Mouse (Mus musculus): Measurements from ENCODE around the gene Bcl2l1. TPM values are rescaled to one million over a fixed set of nuclear protein-coding genes. Genes with fewer than 3 reads are reported as not detected.

The Bcl2l1 gene
- total and polyA plus RNA-seq, 3 experiments: 48.1 to 102 (median 51.9) TPM

- Histone ChIP-seq H3K27me3 (ENCODE audit: control insufficient read depth, insufficient read depth, low read length) (no peaks in the 10 kb centered on the region), H3K4me1 (ENCODE audit: control insufficient read depth, insufficient read depth, low read length) (peaks cover 10% of the 10 kb centered on the region), H3K79me2 (replicated peaks; ENCODE audit: control insufficient read depth, insufficient read depth, low read length) (no peaks in the 10 kb centered on the region), H3K27ac (peak overlapping the region; percentile 90), H3K9ac (ENCODE audit: low read depth, low read length) (no peak overlapping the region; the same call in 1 of the 2 replicates), H3K36me3 (ENCODE audit: control insufficient read depth, insufficient read depth, low read length) (no peaks in the 10 kb centered on the region; the same call in 1 of the 2 replicates), H3K4me3 (no peak overlapping the region)
- no peak for DNase-seq
- 86% methylated on average over 5 of the region's 5 CpGs for WGBS
- intact Hi-C loops (cut with DNase I): no loop called here
- TF ChIP-seq CTCF (IDR thresholded peaks at IDR 0.05) (no peak), EP300 (IDR thresholded peaks at IDR 0.05; ENCODE audit: insufficient read depth, low read depth, low read length) (no peak), POLR2A (IDR thresholded peaks at IDR 0.05; ENCODE audit: insufficient read depth, low read depth, low read length) (no peak)
Measured at GRCm38 (mm10) chr2:152740490-152740889, 91.0 kb downstream of the Bcl2l1 start.

- WGBS: 28% methylated on average over 3 of the region's 3 CpGs
- H3K4me1 ChIP-seq (ENCODE audit: control insufficient read depth, insufficient read depth, low read length): peaks cover 10% of the 10 kb centered on the region
- H3K27me3 ChIP-seq (ENCODE audit: control insufficient read depth, insufficient read depth, low read length): no peaks in the 10 kb centered on the region
- peak overlapping the region; percentile 90 for H3K27ac ChIP-seq
- no peaks in the 10 kb centered on the region for H3K79me2 ChIP-seq (replicated peaks; ENCODE audit: control insufficient read depth, insufficient read depth, low read length)
- no peaks in the 10 kb centered on the region; the same call in 1 of the 2 replicates for H3K36me3 ChIP-seq (ENCODE audit: control insufficient read depth, insufficient read depth, low read length)
- TF ChIP-seq EP300 (IDR thresholded peaks at IDR 0.05; ENCODE audit: insufficient read depth, low read depth, low read length): no peak; the same call in 1 of the 2 replicates
- TF ChIP-seq CTCF (IDR thresholded peaks at IDR 0.05): no peak
- TF ChIP-seq POLR2A (IDR thresholded peaks at IDR 0.05; ENCODE audit: insufficient read depth, low read depth, low read length): peak; percentile 56; the same call in 1 of the 2 replicates
- no peak overlapping the region for H3K4me3 ChIP-seq
- H3K9ac ChIP-seq (ENCODE audit: low read depth, low read length): peak overlapping the region; percentile 55
- no peak for DNase-seq
- intact Hi-C loops (cut with DNase I): loop anchor here (1.0 to 2.0 kb wide), 4 partner anchors 33 to 90 kb away; no protein-coding TSS in a partner anchor
Measured at GRCm38 (mm10) chr2:152739842-152740260, 91.7 kb downstream of the Bcl2l1 start.

GRCm38 (mm10) chr2:152739031-152739841 lies 92.3 kb downstream of the Bcl2l1 start:
- DNase-seq: peak; percentile 88 to 90
- peak overlapping the region; percentile 90 for H3K27ac ChIP-seq
- TF ChIP-seq POLR2A (IDR thresholded peaks at IDR 0.05; ENCODE audit: insufficient read depth, low read depth, low read length) (peak; percentile 69), CTCF (IDR thresholded peaks at IDR 0.05) (no peak), EP300 (IDR thresholded peaks at IDR 0.05; ENCODE audit: insufficient read depth, low read depth, low read length) (peak; percentile 82; the same call in 1 of the 2 replicates)
- WGBS: 6% methylated on average over 35 of the region's 36 CpGs
- H3K9ac ChIP-seq (ENCODE audit: low read depth, low read length): peak overlapping the region; percentile 55
- peaks cover 12% of the 10 kb centered on the region for H3K4me1 ChIP-seq (ENCODE audit: control insufficient read depth, insufficient read depth, low read length)
- no peaks in the 10 kb centered on the region for H3K27me3 ChIP-seq (ENCODE audit: control insufficient read depth, insufficient read depth, low read length)
- intact Hi-C loops (cut with DNase I): loop anchor here (1.0 to 2.0 kb wide), 4 partner anchors 32 to 91 kb away; no protein-coding TSS in a partner anchor
- H3K36me3 ChIP-seq (ENCODE audit: control insufficient read depth, insufficient read depth, low read length): no peaks in the 10 kb centered on the region; the same call in 1 of the 2 replicates
- H3K79me2 ChIP-seq (replicated peaks; ENCODE audit: control insufficient read depth, insufficient read depth, low read length): no peaks in the 10 kb centered on the region
- H3K4me3 ChIP-seq: peak overlapping the region; percentile 63

GRCm38 (mm10) chr2:152738341-152738740 lies 93.2 kb downstream of the Bcl2l1 start:
- 55% methylated on average over 2 of the region's 2 CpGs for WGBS
- DNase-seq: no peak
- peak overlapping the region; percentile 68 for H3K9ac ChIP-seq (ENCODE audit: low read depth, low read length)
- H3K4me3 ChIP-seq: peak overlapping the region; percentile 63
- intact Hi-C loops (cut with DNase I): loop anchor here (1.0 to 2.0 kb wide), 2 partner anchors 11 to 82 kb away; no protein-coding TSS in a partner anchor
- H3K27me3 ChIP-seq (ENCODE audit: control insufficient read depth, insufficient read depth, low read length): no peaks in the 10 kb centered on the region
- H3K4me1 ChIP-seq (ENCODE audit: control insufficient read depth, insufficient read depth, low read length): peaks cover 12% of the 10 kb centered on the region
- H3K36me3 ChIP-seq (ENCODE audit: control insufficient read depth, insufficient read depth, low read length): no peaks in the 10 kb centered on the region; the same call in 1 of the 2 replicates
- H3K27ac ChIP-seq: peak overlapping the region; percentile 90
- no peaks in the 10 kb centered on the region for H3K79me2 ChIP-seq (replicated peaks; ENCODE audit: control insufficient read depth, insufficient read depth, low read length)
- no peak for TF ChIP-seq EP300 (IDR thresholded peaks at IDR 0.05; ENCODE audit: insufficient read depth, low read depth, low read length)
- TF ChIP-seq POLR2A (IDR thresholded peaks at IDR 0.05; ENCODE audit: insufficient read depth, low read depth, low read length): no peak; the same call in 1 of the 2 replicates
- TF ChIP-seq CTCF (IDR thresholded peaks at IDR 0.05): no peak

GRCm38 (mm10) chr2:152737306-152738221 lies 94.0 kb downstream of the Bcl2l1 start:
- H3K9ac ChIP-seq (ENCODE audit: low read depth, low read length): peak overlapping the region; percentile 68
- H3K27ac ChIP-seq: peak overlapping the region; percentile 90
- no peaks in the 10 kb centered on the region for H3K27me3 ChIP-seq (ENCODE audit: control insufficient read depth, insufficient read depth, low read length)
- intact Hi-C loops (cut with DNase I): loop anchor here (1.0 to 2.0 kb wide), 2 partner anchors 10 to 83 kb away; no protein-coding TSS in a partner anchor
- no peaks in the 10 kb centered on the region for H3K79me2 ChIP-seq (replicated peaks; ENCODE audit: control insufficient read depth, insufficient read depth, low read length)
- peak overlapping the region; percentile 63 for H3K4me3 ChIP-seq
- no peaks in the 10 kb centered on the region; the same call in 1 of the 2 replicates for H3K36me3 ChIP-seq (ENCODE audit: control insufficient read depth, insufficient read depth, low read length)
- WGBS: 25% methylated on average over 10 of the region's 10 CpGs
- TF ChIP-seq POLR2A (IDR thresholded peaks at IDR 0.05; ENCODE audit: insufficient read depth, low read depth, low read length) (no peak; the same call in 1 of the 2 replicates), EP300 (IDR thresholded peaks at IDR 0.05; ENCODE audit: insufficient read depth, low read depth, low read length) (0 out of 2 replicates have a peak, but pooled peaks have one; percentile 23), CTCF (IDR thresholded peaks at IDR 0.05) (no peak)
- H3K4me1 ChIP-seq (ENCODE audit: control insufficient read depth, insufficient read depth, low read length): peaks cover 14% of the 10 kb centered on the region
- DNase-seq: peak; percentile 47 to 65
